Mouse (Mus musculus) lung, postnatal 36 days (tissue): ENCODE results near the gene Clec11a.
"Not testable (repeated sequence)": the region's sequence is repeated elsewhere in the genome, so short reads cannot be mapped to it uniquely, and the experiment has no call there.

Source experiments
- DNase-seq: peaks from one replicate; pipeline ENCODE4 v3.0.0; 2022; ENCODE audit warnings: mixed read lengths

Gene Clec11a

GRCm38 (mm10) chr7:44320886-44321285 lies 14.2 kb upstream of the Clec11a start:
- DNase-seq: no peak

- DNase-seq: peak; percentile 27
These were observed 11.2 kb upstream of the Clec11a start for GRCm38 (mm10) chr7:44317913-44318312.

GRCm38 (mm10) chr7:44312484-44312883 lies 5.8 kb upstream of the Clec11a start:
- no peak for DNase-seq

- DNase-seq: peak; percentile 39
These were observed 5.1 kb upstream of the Clec11a start for GRCm38 (mm10) chr7:44311713-44312304.

- DNase-seq: peak; percentile 30
These were observed 4.4 kb upstream of the Clec11a start for GRCm38 (mm10) chr7:44310878-44311712.

- no peak for DNase-seq
These were observed 3.7 kb upstream of the Clec11a start for GRCm38 (mm10) chr7:44310285-44310877.

- DNase-seq: no peak
These were observed 3.0 kb upstream of the Clec11a start, which contains the start of gene Shank1 for GRCm38 (mm10) chr7:44309475-44310284. Gene Shank1 (plus strand): TSS chr7:44310253.

- no peak for DNase-seq
These were observed 739 bp upstream of the Clec11a start for GRCm38 (mm10) chr7:44307261-44308020.

GRCm38 (mm10) chr7:44305686-44306085 lies 1.0 kb downstream of the Clec11a start:
- DNase-seq: no peak

GRCm38 (mm10) chr7:44304775-44305641 lies 1.7 kb downstream of the Clec11a start:
- DNase-seq: peak; percentile 98

GRCm38 (mm10) chr7:44304463-44304774 lies 2.3 kb downstream of the Clec11a start:
- no peak for DNase-seq

GRCm38 (mm10) chr7:44303346-44304340 lies 3.1 kb downstream of the Clec11a start:
- no peak for DNase-seq

- not testable (repeated sequence) for DNase-seq
These were observed 9.2 kb downstream of the Clec11a start for GRCm38 (mm10) chr7:44297501-44297900.

- no peak for DNase-seq
These were observed 15.3 kb downstream of the Clec11a start for GRCm38 (mm10) chr7:44291418-44291817.

- no peak for DNase-seq
These were observed 15.7 kb downstream of the Clec11a start for GRCm38 (mm10) chr7:44290986-44291385.

- DNase-seq: peak; percentile 35
These were observed 18.9 kb downstream of the Clec11a start for GRCm38 (mm10) chr7:44287760-44288159.

GRCm38 (mm10) chr7:44281586-44281985 lies 25.1 kb downstream of the Clec11a start:
- DNase-seq: no peak

- peak; percentile 12 for DNase-seq
These were observed 25.7 kb downstream of the Clec11a start for GRCm38 (mm10) chr7:44280959-44281358.

- DNase-seq: peak; percentile 56
These were observed 29.5 kb downstream of the Clec11a start for GRCm38 (mm10) chr7:44277250-44277622.
